Mouse (Mus musculus) induced T-regulatory cell, adult 2 months (primary cell): ENCODE measurements at regions not wholly inside any gene's neighbourhood (a gene's known extent, or its start where the extent isn't known, plus 50 kb on each side); places are given as distances from the start of the nearest gene placed in this dataset.
"Not testable (repeated sequence)": the region's sequence is repeated elsewhere in the genome, so short reads cannot be mapped to it uniquely, and the experiment has no call there.

ENCODE experiments used
- DNase-seq: peaks from one replicate; pipeline ENCODE4 v3.0.0-alpha.2; 2012; ENCODE audit warnings: low read depth

DNA sequence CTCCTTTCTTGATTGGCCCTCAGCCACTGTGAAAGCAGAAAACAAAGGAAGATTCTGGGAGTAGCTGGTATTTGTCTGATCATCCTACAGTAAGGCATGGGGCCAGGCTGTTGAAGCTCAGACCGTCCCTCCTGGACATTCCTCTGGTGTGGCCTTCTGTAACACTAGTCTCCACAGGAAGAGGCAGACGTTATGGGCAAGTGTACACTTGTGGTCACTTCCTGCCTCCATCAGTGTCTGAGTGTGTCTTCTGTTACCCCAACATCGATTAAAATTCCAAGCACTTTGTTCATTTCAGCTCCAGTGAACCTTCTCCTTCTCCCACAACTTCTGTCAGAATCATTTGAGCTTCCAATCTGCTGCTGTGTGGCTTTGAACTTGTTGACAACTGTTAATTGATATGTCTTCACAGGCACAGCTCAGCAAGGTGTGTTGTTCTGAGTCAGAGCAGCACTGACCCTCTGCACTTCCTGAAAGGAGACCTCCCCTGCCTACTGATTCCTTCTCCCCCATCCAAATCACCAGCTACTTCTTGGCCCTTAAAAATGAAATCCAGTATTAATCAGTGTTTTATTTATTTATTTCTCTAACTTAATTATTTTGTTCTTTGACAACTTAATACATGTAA lies 154.7 kb upstream of the Tmc3 start:
- no peak for DNase-seq

DNA sequence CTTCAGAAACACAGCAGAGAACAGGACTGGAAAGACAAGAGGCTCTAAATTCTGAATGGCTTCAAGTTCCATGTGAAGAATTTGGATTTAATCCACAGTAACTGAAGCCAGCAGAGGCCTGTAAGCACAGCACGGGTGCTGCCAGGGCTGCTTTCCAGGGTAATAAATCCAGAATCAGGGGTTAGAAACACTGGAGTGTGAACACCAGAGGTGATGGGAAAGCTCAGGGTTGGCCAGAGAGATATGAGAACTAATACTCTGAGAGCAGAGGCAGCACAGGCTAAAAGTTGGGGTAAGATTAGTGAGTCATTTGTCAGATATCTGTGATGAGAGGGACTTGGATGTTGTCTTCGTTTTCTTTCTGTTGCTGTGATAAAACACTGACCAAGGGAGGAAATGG lies 153.6 kb upstream of the Tmc3 start:
- DNase-seq = no peak

DNA sequence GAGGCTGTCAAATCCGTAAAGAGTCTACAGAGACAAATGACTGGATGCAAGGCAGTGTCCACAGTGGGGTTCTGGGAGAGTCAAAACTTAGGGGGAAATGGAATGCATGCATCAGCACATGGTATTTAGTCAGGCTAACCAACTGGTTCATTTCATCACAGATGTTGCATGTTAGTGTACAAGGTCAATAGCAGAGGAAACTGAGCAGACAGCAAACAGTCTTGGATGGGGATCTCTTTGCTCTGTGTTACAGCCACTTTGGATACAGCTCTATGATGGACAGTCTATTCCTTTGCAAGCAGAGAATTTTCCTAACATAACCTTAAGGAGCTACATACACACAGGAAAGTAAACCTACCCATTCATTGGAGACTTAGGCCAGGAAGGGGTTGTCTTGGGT lies 151.9 kb upstream of the Tmc3 start:
- no peak for DNase-seq

DNA sequence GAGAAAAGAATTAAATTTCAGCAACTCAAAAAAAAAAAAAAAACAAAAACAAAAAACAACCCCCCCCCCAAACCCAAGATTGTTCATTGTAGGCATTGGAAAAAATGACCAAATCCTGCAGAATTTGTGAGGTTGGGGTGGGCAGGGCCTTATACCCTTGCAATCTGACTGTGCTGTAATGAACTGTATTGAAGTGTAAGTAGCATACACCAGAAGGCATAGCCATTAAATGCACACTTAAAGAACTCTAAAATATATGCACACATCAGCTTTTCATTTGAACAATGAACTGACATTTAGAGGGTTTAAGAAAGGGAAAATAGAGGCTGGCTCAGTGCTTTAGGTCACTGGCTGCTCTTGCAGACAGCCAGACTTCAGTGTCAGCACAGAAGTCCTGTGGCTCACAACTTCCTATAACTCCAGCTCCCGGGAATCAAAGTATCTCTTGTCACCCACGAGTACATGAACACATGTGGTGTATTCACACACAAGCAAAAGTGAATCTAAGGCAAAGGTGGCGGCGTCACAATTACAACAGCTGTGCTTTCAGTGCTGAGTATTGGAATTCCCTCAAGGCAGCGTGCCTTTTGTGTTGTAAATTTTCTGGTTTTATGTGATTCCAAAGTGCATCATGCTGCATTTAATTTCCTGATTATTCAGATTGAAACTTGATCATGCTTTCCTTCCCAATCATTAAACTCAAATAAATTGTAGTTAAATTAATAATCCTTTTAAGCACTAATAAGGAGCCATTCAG lies 150.6 kb upstream of the Tmc3 start:
- DNase-seq = no peak

DNA sequence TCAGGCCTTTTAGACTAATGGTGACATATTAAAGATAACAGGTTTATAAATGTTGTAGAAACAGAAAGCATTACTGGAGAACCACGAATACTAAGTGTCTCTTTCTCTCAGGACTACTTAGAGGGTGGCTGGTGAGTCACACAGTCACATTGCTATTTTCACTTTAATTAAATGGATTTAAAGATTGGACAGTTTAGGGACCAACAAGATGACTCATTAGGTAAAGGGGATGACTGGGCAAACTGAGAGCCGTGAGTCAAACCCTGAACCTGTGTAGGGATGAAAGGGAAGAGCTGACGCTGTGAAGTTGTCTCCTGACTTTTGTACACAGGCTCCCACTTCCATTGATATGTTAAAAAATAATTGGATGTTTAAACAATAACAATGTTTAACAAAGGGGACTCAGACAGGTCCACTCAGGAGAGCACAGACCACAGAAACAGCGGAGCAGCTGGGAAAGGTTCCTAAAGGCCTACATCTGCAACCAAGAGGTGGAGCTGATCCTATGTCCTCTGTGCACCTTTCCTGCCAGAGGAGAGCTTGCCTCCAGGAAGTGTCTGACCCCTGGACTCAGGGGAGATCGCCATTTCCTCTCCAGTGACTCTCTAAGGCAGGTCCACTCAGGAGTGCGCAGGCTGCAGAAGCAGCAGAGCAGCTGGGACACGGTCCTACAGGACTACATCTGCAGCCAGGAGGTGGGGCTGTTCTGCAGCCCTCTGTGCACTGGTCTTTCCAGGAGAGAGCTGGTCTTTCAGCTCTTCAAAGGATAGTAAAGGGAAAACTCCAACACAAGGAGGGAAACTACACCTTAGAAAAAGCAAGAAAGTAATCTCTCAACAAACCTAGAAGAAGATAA lies 146.0 kb upstream of the Tmc3 start:
- no peak for DNase-seq

DNA sequence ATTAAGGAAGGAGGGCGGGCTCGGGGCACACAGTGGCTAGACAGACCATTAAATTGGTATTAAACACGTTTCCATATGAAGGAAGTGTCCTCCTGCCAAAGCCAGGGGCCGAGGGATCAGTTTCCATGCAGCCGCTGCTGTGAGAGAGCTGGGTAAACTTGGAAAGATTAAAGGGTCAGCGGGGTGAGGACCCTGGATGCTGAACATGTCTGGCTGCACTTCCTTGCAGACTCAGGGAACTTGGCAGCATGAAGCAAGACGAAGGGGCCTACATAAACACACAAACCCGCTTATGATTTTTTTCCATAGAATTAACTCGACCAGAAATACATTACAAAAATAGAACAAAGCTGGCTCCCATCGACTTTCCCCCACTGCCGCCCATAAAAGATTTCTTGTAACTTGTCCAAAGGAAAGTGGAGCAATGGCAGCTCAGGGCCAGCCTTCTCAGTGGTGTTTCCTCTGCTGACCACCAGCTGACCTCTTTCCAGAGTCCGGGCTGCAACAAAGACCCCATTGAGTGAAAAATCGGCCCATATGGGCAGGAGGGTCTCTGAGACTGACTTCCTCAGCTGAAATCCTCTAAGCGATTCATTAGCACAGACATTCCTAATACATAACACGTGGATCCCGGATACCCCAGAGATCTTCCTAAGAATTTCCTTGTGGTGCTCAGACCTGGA lies 141.0 kb upstream of the Tmc3 start:
- DNase-seq = no peak

DNA sequence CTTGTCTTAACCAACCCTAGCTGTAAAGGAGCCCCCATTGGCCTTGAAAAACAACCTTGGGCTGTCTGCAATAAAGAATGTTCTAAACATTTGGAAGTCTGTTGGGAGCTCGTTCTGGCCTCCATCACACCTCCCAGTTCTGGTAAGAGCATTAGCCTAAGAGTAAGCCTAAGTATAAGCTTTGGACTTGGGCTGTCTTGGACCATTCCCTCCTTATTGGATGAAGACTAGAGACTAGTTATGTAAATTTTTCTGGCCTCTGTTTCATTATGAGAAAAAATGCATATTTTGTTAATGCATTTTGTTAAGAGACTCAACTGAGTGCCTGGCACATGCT lies 140.5 kb upstream of the Tmc3 start:
- no peak for DNase-seq

DNA sequence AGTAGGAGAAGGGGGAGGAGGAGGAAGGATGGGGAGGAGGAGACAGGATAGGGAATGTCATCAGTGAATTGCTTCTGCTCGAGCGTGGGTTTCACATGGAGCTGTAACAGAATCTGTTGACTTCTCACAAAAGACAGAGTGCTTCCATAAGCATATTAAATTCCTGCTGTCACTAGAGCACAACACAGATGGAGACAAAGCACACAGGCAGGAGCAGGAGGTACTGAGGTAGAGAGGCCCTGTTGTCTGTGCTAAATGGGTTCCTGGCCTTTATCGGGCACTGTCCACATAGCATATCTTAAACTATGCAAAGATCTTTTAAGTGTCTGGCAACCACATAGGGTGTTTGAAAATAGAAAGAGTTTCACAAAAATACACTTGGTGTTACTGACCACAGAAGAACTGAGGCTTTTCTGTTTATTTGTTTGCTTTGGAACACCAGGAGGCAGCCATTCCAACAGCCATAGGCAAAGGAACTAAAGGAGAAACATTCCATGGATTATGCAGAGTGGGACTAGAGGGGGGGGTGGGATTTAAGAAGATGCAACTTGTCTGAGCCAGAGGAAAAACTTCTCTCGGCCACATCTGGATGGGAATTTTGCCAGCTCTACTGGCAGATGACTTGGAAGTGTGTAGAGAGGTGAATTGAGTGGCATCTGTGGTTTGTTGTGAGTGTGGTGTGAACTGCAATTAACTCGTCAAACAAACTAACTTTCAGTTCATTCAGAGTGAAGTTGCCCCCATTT lies 139.4 kb upstream of the Tmc3 start:
- DNase-seq = no peak

DNA sequence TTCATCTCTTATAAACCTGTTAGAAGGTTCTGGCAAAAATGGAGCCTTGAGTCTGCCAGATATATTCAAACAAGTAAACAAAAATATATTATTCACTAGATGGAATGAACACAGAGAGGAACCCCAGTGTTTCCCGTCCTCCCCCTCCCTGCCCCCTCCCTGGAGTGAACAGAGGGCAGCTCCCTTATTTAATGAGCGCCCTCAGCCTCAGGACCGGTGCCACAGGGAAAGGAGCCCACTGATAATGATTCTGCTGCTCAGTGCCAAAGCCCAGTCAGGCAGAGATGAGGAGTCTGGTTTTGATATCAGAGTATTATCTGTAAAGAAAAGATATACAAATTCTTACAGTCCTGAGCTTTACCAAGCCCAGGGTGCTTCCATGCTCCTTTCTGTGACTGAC lies 134.4 kb upstream of the Tmc3 start:
- no peak for DNase-seq

DNA sequence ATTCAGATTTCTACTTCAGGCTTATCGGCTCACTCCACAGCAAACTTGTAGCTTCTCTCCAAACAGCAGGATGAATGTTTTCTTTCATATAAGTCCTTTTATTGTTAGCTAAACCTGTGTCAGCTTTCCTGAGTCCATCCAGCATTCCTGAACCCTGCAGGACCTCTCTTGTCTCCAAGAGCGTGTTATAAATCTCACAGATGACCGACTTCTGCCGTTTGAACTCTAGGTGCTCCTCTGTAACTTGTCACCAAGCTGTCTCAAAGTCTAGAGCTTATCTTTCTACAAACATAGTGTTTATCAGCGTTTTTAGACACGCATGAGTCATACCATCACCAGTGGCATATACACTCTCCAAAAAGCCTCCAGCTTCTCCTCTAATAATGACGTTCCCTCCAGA lies 132.4 kb upstream of the Tmc3 start:
- DNase-seq = no peak

DNA sequence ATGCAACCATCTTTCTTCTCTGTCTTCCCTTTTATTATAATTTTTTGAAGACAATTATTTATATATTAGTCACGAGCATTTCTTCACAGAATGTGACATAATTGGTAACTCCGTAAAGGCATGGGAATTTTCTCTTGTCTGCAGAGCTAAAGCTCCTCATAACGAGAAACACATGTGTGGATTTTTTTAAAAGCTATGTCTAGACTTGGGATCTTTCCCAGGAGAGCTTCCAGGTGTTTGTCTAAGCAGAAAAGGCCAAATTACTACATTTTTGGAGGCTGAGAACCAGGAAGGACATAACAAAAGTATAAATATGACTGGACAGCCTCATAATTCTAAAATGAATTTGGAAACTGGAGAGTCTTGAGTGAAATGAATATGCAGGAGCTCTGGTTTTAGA lies 125.2 kb upstream of the Tmc3 start:
- no peak for DNase-seq

DNA sequence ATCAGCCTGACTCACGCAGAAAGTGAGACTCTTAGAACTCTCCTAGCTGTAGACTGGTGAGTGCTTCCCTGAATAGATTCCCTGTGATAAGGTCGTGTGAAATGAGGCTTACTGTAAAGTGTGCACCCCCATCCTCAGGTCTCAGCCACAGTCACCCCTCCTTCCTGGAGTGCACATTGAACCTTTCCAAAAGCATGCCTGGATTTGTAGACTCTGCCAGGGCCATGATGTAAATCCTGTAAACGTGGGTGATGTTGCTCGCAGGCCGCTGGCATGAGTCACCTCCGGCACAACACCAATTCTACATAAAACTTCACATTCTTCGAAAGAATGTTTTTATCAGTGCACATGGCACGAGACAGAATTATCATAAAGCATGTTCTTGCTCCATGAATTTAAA lies 117.7 kb upstream of the Tmc3 start:
- DNase-seq = no peak

DNA sequence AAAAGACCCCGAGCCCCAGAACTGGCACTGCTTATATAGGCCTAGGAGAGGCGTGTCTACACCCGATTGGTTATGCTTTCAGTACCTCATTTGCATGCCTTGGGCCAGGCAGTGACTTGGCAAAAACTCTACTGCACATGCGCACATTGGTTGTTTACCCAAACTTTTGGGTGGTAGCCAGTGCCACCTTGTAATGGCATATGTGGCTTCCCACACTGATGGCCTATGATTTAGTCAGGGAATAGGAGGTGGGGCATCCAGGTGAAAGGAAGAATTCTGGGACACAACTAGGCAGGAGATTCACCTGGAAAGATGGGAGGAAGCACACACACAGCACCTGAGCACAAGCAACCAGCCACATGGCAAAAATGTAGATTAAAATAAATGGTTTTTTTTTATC lies 114.9 kb upstream of the Tmc3 start:
- DNase-seq = not testable (repeated sequence)

DNA sequence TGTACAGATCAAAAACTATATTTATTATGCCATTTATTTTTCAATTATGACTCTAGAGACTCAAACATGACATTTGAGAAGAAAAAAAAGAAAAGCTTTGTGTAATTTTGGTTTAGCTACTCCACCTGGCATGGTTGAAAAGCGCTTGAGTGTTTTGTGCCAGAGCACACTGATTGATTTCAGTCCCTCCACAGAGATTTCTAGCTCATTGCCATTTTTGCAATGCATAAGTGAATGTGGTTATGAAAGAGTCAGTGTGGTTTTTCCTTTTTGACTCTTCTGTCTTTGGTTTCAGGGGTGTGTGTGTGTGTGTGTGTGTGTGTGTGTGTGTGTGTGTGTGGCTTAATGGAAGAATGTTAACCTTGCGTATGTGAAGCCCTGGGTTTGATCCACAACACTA lies 113.6 kb upstream of the Tmc3 start:
- no peak for DNase-seq

DNA sequence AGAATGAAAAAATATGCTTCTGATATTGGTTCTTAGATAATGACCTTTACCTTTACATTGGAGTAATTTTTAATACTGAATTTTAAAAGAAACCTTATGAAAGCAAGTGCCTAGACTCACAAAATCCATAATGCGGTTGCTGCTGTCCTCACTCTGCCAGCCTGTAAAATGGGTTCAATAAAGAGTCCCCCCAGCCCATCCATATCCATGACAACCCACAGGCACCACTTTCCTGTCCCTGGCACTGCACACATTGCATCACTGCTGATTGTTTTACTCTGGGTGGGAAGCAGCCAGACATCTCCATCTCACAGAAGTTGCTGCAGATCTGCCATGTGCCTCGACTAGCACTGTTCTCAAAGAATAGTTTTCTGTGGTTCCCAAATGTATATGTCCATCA lies 110.3 kb upstream of the Tmc3 start:
- DNase-seq = no peak

DNA sequence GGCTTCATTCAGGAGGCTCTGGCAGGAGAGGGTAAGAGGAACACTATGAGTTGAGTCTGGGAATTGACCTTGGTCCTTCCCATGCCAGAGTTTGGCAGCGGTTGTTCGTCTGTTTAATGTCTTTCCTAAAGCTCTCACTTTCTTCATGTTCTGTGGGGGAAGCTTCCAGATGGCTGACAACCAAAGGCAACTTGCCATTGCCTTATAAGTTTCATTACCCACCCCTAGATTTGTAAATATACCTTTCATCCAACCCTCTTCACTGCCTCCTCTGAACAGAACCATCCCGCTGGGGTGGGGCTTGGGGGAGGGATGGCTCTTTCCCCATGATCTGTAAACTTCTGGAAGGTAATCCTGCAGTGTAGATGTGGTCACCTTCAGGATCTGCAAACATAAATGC lies 109.7 kb upstream of the Tmc3 start:
- DNase-seq = no peak

DNA sequence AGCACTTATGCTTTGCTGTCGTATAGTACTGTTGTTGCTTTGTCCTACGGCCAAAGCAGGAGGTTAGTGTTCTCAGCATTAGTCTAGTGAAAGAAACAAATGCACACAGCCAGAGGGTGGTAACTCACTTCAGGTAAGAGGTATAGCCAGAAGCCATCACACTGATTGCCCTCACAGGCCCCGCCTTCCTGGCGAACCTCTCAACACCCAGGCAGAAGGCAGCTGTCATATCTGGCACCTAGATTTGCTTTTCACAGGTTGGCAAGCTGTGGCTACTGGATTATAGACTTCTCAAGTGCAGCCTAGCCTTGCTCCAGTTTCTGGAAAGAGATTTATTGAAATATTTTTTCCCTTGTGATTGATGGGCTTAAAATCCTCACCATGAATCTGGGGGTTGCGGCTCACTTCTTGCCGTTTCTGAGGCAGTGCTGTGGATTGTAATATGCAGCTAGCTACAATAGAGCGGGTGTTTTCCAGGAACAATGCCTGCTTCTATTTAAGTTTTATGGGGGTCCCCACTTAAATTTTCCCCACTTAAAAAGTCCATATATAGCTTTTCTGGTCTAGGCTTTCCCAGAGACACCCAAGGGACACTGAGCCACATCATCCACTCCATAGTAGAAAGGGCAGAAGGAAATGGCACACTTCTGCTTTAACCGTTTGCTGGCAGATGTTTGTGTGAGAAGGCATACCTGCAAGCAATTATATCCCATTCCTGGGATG lies 109.1 kb upstream of the Tmc3 start:
- no peak for DNase-seq

DNA sequence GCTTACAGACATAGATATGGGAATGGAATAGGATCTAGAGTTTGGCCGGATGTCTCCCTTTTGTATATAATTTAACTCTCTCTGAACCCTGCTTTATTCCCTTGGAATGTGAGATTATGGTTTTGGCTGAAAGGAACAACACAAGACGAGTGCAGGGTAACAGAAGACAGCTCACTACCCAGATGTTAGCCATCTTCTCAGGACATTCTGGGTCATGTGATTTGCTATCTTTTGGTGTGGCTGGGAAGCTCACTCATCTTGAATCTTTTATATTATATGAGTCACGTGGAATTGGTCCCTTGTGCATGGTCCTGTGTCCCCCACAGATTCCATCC lies 108.6 kb upstream of the Tmc3 start:
- no peak for DNase-seq

DNA sequence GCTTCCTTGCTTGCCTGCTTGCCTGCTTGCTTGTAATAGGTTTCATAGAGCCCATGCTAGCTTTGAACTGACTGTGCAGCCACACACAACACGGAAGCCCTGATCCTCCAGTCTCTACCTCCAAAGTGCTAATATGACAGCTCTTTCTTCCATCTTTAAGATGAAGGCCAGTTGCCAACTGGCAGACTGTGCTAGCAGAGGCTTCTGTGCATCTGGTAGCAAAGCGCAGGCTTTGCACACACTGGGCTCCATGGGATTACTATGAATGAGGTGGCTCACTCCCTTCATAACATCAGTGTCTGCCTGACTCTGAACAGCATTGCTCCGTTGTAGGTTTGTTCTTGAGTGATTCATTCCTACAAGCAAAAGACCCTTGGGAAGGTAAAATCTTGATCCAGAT lies 107.9 kb upstream of the Tmc3 start:
- DNase-seq = no peak

DNA sequence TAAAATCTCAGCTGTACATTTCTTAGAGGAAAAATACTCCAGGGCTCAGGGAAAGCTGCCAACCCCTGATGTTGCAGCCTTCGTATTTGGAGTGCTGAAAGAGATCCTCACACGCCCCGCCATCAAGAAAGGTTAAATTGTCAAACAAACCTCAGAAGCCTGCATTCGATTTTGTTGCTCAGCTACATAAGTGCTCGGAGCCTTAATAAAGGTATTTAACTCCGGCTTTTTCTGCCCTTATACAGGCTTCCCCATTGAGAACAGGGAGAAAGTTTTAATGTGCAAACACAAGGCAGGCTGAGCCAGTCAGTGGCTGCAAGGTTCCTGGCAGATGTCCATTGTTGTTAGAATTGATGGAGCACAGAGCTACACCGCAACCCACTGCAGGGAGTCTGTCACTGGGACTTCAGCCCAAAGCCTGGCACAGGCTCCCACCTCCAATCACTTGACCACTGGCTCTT lies 107.0 kb upstream of the Tmc3 start:
- no peak for DNase-seq

DNA sequence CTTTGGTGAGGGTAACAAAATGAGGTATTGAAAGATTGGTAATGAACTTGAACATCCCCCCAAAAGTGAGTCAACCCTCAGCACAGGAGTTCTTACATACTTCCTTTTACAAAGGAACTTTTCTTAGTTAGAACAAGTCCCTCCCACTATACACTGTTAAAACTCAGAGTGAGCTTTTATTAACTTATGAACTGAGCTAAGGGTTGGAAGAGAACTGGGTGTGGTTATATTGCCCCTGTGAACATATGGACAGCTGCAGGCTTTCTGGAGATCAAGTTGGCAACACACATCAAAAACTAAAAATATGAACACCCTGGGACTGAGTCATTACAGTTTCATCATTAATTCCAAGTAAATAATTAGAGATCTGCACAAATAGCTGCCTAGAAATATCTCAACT lies 103.1 kb upstream of the Tmc3 start:
- no peak for DNase-seq
